Mouse (Mus musculus): ENCODE results near the gene Yy1.

GRCm38 (mm10) chr12:108811133-108811532, 18.4 kb downstream of the Yy1 start:
- peak; percentile 58; the same call in 1 of the 2 replicates for TF ChIP-seq CTCF (IDR thresholded peaks at IDR 0.05; ENCODE audit: borderline replicate concordance, insufficient read depth, low read depth, low read length)
- TF ChIP-seq POLR2A (IDR thresholded peaks at IDR 0.05; ENCODE audit: borderline replicate concordance, insufficient read depth, low read length) = no peak

Data from cerebellum, adult 2 months (tissue).